Mouse (Mus musculus) ES-E14 (cell line): ENCODE results near the gene Prmt9.

Source experiments
- CHD2 ChIP-seq: IDR thresholded peaks from 2 replicates; pipeline ENCODE4 v1.6.1; 2014; ENCODE audit warnings: mild to moderate bottlenecking, low read depth, low read length, inconsistent platforms
- HCFC1 ChIP-seq: IDR thresholded peaks from 2 replicates; pipeline ENCODE4 v1.6.1; 2012; ENCODE audit warnings: low read length, inconsistent platforms, borderline replicate concordance; ENCODE audit not compliant: insufficient read depth
- MAFK ChIP-seq: IDR thresholded peaks from 2 replicates; pipeline ENCODE4 v1.6.1; 2014; ENCODE audit warnings: mild to moderate bottlenecking, low read depth, low read length, inconsistent platforms; ENCODE audit not compliant: insufficient read depth

GRCm38 (mm10) chr8:77524018-77524615 lies 25.1 kb upstream of the Prmt9 start:
- TF ChIP-seq HCFC1, result no peak
- TF ChIP-seq MAFK, result no peak
- TF ChIP-seq CHD2, result no peak
